Mouse (Mus musculus) macrophage (primary cell): ENCODE results near the gene Nova2. TPM values are rescaled to one million over a fixed set of nuclear protein-coding genes. Genes with fewer than 3 reads are reported as not detected.

ENCODE experiments used
- H3K27ac ChIP-seq: fragments of 350-480 bp; formaldehyde crosslinking; 2 replicates; pipeline ENCODE4 v1.9.0; 2021
- H3K36me3 ChIP-seq: fragments of 350-480 bp; formaldehyde crosslinking; 2 replicates; pipeline ENCODE4 v1.9.0; 2021; ENCODE audit errors: inconsistent target
- H3K4me3 ChIP-seq: fragments of 350-480 bp; formaldehyde crosslinking; 2 replicates; pipeline ENCODE4 v1.9.0; 2021; ENCODE audit errors: inconsistent target
- H3K79me2 ChIP-seq: fragments of 350-480 bp; formaldehyde crosslinking; 2 replicates; pipeline ENCODE4 v1.9.0; 2021; ENCODE audit errors: inconsistent target
- WGBS: methylation state at CpG from one replicate; pipeline ENCODE4 v1.1.7; 2026; ENCODE audit warnings: inconsistent platforms; ENCODE audit not compliant: missing documents; 5-methylcytosine and 5-hydroxymethylcytosine counted together
- polyA plus RNA-seq: library from polyadenylated mRNA; stranded (reverse); fragments of 250-400 nt; gene quantifications from 3 replicates; pipeline ENCODE4 v1.2.4, GENCODE M21; 2018; ENCODE audit warnings: inconsistent platforms
- total RNA-seq, 78 experiments: library from RNA; depleted of rRNA; stranded (reverse); fragments of 250-400 nt; gene quantifications; 1 replicate in 9 of 78; 2 replicates in 24 of 78; 3 replicates in 43 of 78; 4 replicates in 2 of 78; pipeline ENCODE4 v1.2.4; 2018; ENCODE audit warnings: inconsistent platforms in 56 of 78

Gene Nova2
- 1 to 10 TPM in 1 of 26 experiments, under 1 TPM in 20, not detected in 5; 0.09 to 1.0 (median 0.37) TPM for total RNA-seq (2018; cell fraction: chromatin; rRNA removed)
- total RNA-seq (2018; cell fraction: cytosol; rRNA removed), result under 1 TPM in 11 of 26 experiments, not detected in 15; under 0.01 to 0.06 (median 0.03) TPM
- under 1 TPM in 21 of 26 experiments, not detected in 5; 0.05 to 0.94 (median 0.18) TPM for total RNA-seq (2018; cell fraction: nucleus; rRNA removed)
- polyA plus RNA-seq, result 0.01 TPM in 1 of 3 replicates, not detected in the others

DNA sequence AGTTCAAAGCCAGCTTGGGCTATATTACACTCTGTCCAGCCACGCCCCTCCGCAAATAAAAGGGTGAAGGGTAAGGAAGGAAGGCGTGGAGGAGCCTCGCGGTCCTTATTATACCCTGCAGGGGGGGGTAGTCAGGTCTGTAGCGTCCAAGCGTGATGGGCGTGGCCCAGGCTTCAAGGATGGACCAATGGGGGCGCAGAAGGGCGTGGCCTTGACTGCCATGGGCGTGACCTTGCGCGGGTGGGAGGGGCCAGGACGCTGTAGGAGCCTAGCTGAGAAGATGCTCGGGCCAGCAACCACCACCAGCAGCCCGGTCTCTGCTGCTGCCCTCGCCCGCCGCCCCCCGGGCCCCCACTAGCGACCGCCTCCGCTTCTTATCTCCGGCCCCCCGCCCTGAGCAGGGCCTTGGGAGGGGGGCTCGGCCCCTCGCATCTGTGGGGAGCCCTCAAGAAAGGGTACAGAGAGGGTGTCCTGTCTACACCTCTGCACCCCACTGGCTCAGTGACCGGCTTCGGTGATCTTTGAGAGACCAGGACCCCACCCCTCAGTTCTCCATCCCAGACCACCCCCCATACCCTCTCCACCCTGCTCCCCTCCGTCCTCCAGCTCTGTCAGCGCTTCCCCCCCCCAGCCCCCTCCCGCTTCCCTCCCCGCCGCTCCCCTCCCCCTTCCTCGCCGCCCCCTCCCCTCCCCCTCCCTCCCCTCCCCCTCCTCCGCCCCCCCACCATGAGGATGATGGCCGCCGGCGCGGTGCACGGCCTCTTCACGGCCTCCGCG is at the start of gene Nova2:
Gene Nova2, plus strand, starts transcription at position 727 of the 777 bp plus-strand sequence.
- Histone ChIP-seq H3K79me2 (no peaks in the 10 kb centered on the region), H3K4me3 (no peak within 1 kb of the TSS), H3K27ac (no peak within 1 kb of the TSS), H3K36me3 (no peaks in the 10 kb centered on the region)
- WGBS, result 3% methylated on average over 28 of the region's 45 CpGs

GRCm38 (mm10) chr7:18878691-18879090 is 47.0 kb upstream of the Nova2 start:
- Histone ChIP-seq H3K4me3 (no peak overlapping the region), H3K27ac (no peak overlapping the region), H3K79me2 (no peaks in the 10 kb centered on the region), H3K36me3 (no peaks in the 10 kb centered on the region)
- 91% methylated on average over 7 of the region's 7 CpGs for WGBS

- H3K36me3 ChIP-seq, result no peaks in the 10 kb centered on the region
- WGBS, result 45% methylated on average over 9 of the region's 9 CpGs
- H3K27ac ChIP-seq, result no peak overlapping the region
- no peak overlapping the region for H3K4me3 ChIP-seq
- no peaks in the 10 kb centered on the region for H3K79me2 ChIP-seq
Observed at GRCm38 (mm10) chr7:18883991-18884744, 41.5 kb upstream of the Nova2 start.

DNA sequence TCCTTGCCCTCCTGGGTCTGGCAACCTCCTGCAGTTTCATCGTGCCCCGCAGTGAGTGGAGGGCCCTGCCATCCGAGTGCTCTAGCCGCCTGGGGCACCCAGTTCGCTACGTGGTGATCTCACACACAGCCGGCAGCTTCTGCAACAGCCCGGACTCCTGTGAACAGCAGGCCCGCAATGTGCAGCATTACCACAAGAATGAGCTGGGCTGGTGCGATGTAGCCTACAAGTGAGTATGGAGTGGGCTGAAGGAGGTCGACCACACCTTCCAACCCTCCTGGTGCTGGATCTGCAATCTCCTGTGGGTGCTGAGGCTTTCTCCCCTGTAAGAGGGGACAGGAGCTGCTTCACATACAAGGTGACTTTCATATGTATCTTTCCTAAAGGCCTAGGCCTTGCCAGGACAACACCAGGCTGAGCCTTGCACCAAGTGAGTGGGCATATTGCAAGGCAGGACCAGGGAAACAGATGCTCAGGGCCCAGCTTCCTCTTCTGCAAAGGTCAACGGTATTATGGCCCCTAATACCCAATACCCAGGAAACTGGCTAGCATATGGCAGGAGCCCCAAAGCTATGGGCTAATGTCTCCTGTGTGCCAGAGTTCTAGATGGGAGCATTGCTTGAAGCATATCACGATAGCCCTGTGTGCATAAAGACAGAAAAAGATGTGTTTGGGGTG is 40.8 kb upstream of the Nova2 start:
- Histone ChIP-seq H3K79me2 (no peaks in the 10 kb centered on the region), H3K36me3 (no peaks in the 10 kb centered on the region), H3K4me3 (no peak overlapping the region), H3K27ac (no peak overlapping the region)
- 20% methylated on average over 13 of the region's 13 CpGs for WGBS

- no peak overlapping the region for H3K4me3 ChIP-seq
- WGBS, result 100% methylated on average over 1 of the region's 1 CpGs
Observed at GRCm38 (mm10) chr7:18886963-18887362, 38.7 kb upstream of the Nova2 start.

DNA sequence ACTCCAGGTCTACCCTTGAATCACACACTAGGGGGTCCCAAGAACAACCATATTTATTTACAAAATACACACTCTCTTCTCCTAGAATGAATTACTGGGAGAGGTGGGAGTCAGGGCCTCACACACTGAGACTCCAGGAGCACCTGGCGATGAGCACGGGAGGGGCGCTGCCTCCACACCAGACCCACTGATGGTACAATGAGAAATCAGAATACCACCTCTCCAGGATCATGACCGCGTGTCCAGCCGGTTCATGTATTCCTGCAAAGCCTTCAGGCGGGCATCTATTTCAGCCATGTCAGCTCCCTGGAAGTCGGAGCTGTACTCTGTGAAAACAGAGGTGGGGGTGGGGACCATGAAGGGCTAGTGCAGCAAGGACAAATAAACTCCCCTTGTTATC is 34.8 kb upstream of the Nova2 start:
- no peak overlapping the region for H3K27ac ChIP-seq
- H3K4me3 ChIP-seq, result no peak overlapping the region
- H3K79me2 ChIP-seq, result no peaks in the 10 kb centered on the region
- whole genome bisulfite sequencing, result 96% methylated on average over 8 of the region's 8 CpGs
- no peaks in the 10 kb centered on the region for H3K36me3 ChIP-seq

More at GRCm38 (mm10) chr7:18886963-18887362, 38.7 kb upstream of the Nova2 start:
- H3K27ac ChIP-seq, result no peak overlapping the region
- no peaks in the 10 kb centered on the region for H3K36me3 ChIP-seq
- H3K79me2 ChIP-seq, result no peaks in the 10 kb centered on the region

- Histone ChIP-seq H3K27ac (no peak overlapping the region), H3K36me3 (no peaks in the 10 kb centered on the region), H3K79me2 (no peaks in the 10 kb centered on the region), H3K4me3 (no peak overlapping the region)
- WGBS, result 20% methylated on average over 33 of the region's 33 CpGs
Observed at GRCm38 (mm10) chr7:18891872-18892599, 33.7 kb upstream of the Nova2 start.

DNA sequence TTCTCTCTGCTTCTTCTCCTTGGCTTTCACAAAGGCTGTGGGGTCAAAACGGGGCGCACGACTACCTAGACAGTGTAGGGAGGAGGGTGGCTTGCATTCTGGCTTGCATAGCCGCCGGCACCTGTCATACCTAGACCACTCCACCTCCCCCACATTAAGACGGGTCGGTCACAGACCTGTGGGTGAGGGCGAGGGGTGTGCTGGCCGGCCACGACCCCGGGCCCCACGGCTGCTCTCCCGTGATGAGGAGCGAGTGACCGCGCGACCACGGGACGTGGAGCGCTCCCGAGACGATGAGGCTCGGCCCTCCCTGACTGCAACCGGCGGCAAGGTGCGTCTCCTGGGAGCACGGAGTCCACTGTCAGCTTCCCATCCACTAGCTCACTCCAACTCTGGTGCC is 32.7 kb upstream of the Nova2 start:
- WGBS, result 58% methylated on average over 25 of the region's 27 CpGs
- no peak overlapping the region for H3K27ac ChIP-seq
- no peaks in the 10 kb centered on the region for H3K36me3 ChIP-seq
- H3K4me3 ChIP-seq, result no peak overlapping the region
- H3K79me2 ChIP-seq, result no peaks in the 10 kb centered on the region

- WGBS, result 24% methylated on average over 39 of the region's 41 CpGs
- Histone ChIP-seq H3K4me3 (no peak overlapping the region), H3K79me2 (no peaks in the 10 kb centered on the region), H3K36me3 (no peaks in the 10 kb centered on the region), H3K27ac (no peak overlapping the region)
Observed at GRCm38 (mm10) chr7:18893651-18894430, 31.8 kb upstream of the Nova2 start.

DNA sequence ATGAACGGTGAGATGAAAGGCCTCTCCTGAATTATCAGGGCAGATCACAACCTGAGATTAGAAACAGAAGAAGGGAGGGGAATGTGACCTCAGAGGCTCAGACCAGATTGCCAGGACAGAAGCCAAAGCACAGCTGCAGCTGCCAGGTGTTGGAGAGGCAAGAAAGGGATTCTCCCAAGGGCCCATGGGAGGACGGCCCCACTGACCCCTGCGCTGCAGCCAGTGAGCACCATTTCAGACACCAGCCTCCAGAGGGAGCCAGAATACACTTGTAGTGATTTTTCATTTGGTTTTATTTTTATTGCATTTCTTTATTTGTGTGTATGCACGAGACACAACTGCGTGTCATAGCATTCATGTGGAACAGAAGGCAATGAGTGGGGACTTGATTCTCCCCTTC is 29.2 kb upstream of the Nova2 start:
- Histone ChIP-seq H3K79me2 (no peaks in the 10 kb centered on the region), H3K4me3 (no peak overlapping the region), H3K27ac (no peak overlapping the region), H3K36me3 (no peaks in the 10 kb centered on the region)
- WGBS, result 81% methylated on average over 5 of the region's 5 CpGs

DNA sequence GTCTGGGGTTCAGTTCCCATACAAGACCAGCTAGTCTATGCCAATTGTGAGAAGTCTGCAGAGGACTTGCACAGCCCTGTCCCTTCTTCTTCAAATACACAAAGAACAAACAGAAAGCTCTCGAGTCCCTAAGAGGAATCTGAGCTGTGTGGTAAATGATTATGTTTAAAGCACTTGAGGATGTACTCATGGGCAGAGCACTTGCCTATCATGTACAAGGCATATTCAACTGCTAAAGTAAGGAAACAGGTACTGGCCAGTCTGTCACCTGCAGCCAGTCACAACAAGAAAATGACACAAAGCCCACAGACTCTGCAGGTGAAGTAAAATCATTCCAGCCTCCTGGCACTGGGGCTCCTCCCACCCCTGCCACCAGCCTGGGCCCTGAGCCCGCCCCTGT is 25.2 kb upstream of the Nova2 start:
- Histone ChIP-seq H3K4me3 (no peak overlapping the region), H3K27ac (no peak overlapping the region), H3K79me2 (no peaks in the 10 kb centered on the region; the same call in 1 of the 2 replicates), H3K36me3 (no peaks in the 10 kb centered on the region)
- 90% methylated on average over 2 of the region's 2 CpGs for WGBS

DNA sequence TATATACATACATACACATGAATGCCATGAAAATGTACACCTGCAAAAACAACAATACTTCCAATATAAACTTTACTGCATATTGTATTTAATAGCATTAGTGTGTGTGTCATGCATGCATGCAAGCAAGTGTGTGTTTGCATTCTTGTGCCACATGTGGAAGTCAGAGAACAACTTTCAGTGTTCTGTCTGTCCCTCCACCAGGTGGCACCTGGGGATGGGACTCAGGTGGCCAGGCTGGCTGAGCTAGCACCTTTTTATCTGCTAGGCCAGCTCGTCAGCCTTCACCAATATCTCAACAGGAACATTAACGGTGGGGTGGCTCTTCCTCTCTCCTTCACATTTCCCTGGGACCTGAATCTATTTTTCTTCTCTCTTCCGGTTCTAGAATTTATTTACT is 23.2 kb upstream of the Nova2 start:
- WGBS, result 88% methylated on average over 3 of the region's 3 CpGs
- no peak overlapping the region for H3K4me3 ChIP-seq
- peaks cover 2% of the 10 kb centered on the region; the same call in 1 of the 2 replicates for H3K79me2 ChIP-seq
- no peak overlapping the region for H3K27ac ChIP-seq
- H3K36me3 ChIP-seq, result no peaks in the 10 kb centered on the region

- Histone ChIP-seq H3K27ac (no peak overlapping the region), H3K4me3 (no peak overlapping the region), H3K79me2 (peaks cover 26% of the 10 kb centered on the region), H3K36me3 (no peaks in the 10 kb centered on the region)
- 94% methylated on average over 3 of the region's 3 CpGs for WGBS
Observed at GRCm38 (mm10) chr7:18904971-18905370, 20.7 kb upstream of the Nova2 start.
